Mouse (Mus musculus) intestine, embryonic 16.5 days (tissue): ENCODE data around the gene Tmem223. TPM values are rescaled to one million over a fixed set of nuclear protein-coding genes. Genes with fewer than 3 reads are reported as not detected.
"Not testable (repeated sequence)": the region's sequence is repeated elsewhere in the genome, so short reads cannot be mapped to it uniquely, and the experiment has no call there.

Experiments
- ATAC-seq: fragments of 200-750 bp; cut with Nextera tagmentation; 2 replicates; pipeline ENCODE4 v1.8.0; 2017; ENCODE audit warnings: moderate TSS enrichment, moderate library complexity
- H3K27ac ChIP-seq: fragments of 300-500 bp; sonication (generic); 2 replicates; pipeline ENCODE4 v1.5.1; 2014; ENCODE audit warnings: mild to moderate bottlenecking, low read length
- H3K27me3 ChIP-seq: fragments of 300-500 bp; sonication (generic); replicated peaks from 2 replicates; pipeline ENCODE4 v1.6.1; 2014; ENCODE audit warnings: low read length, control low read depth, mixed read lengths; ENCODE audit not compliant: control insufficient read depth, insufficient read depth
- H3K36me3 ChIP-seq: fragments of 300-500 bp; sonication (generic); 2 replicates; pipeline ENCODE4 v1.6.1; 2014; ENCODE audit warnings: low read length, control low read depth; ENCODE audit not compliant: control insufficient read depth, insufficient read depth
- H3K4me1 ChIP-seq: fragments of 300-500 bp; sonication (generic); 2 replicates; pipeline ENCODE4 v1.6.1; 2014; ENCODE audit warnings: low read length, control low read depth, mixed read lengths; ENCODE audit not compliant: control insufficient read depth, insufficient read depth
- H3K4me2 ChIP-seq: fragments of 300-500 bp; sonication (generic); 2 replicates; pipeline ENCODE4 v1.6.1; 2014; ENCODE audit warnings: low read depth, low read length, control low read depth
- H3K4me3 ChIP-seq: fragments of 300-500 bp; sonication (generic); 2 replicates; pipeline ENCODE4 v1.5.1; 2014; ENCODE audit warnings: mild to moderate bottlenecking, low read length
- H3K9ac ChIP-seq: fragments of 300-500 bp; sonication (generic); 2 replicates; pipeline ENCODE4 v1.6.1; 2014; ENCODE audit warnings: low read depth, low read length
- H3K9me3 ChIP-seq: fragments of 300-500 bp; sonication (generic); 2 replicates; pipeline ENCODE4 v1.6.1; 2016; ENCODE audit warnings: low read length, control low read depth; ENCODE audit not compliant: control insufficient read depth
- WGBS: fragments of 180-500 bp; shearing (Covaris S2); extraction: QIAGEN DNeasy Blood & Tissue Kit; methylation state at CpG from one replicate; pipeline ENCODE4 v1.1.7; 2014; 5-methylcytosine and 5-hydroxymethylcytosine counted together
- polyA plus RNA-seq: library from polyadenylated mRNA; unstranded; fragments of >200 nt; fragmentation: Nextera tagmentation; extraction: Ambion mirVana; gene quantifications from 2 replicates; pipeline ENCODE4 v1.2.1, GENCODE M21; 2015

Tmem223 gene
- polyA plus RNA-seq, 1 experiment from 2014 or later = 164 TPM

GRCm38 (mm10) chr19:8726609-8727390 lies 44.0 kb upstream of the Tmem223 start:
- 29% methylated on average over 3 of the region's 3 CpGs for WGBS

GRCm38 (mm10) chr19:8727495-8728114 lies 43.2 kb upstream of the Tmem223 start:
- Histone ChIP-seq H3K9ac (no peak overlapping the region), H3K9me3 (no peaks in the 10 kb centered on the region), H3K36me3 (peaks cover 3% of the 10 kb centered on the region; the same call in 1 of the 2 replicates), H3K27me3 (no peaks in the 10 kb centered on the region), H3K4me1 (peaks cover 9% of the 10 kb centered on the region; the same call in 1 of the 2 replicates), H3K27ac (no peak overlapping the region), H3K4me2 (no peak overlapping the region), H3K4me3 (no peak overlapping the region)
- 23% methylated on average over 5 of the region's 5 CpGs for WGBS
- no peak for ATAC-seq

More at GRCm38 (mm10) chr19:8726609-8727390, 44.0 kb upstream of the Tmem223 start:
- H3K4me2 ChIP-seq = no peak overlapping the region
- no peak overlapping the region for H3K4me3 ChIP-seq
- H3K36me3 ChIP-seq = peaks cover 3% of the 10 kb centered on the region; the same call in 1 of the 2 replicates
- H3K9me3 ChIP-seq = no peaks in the 10 kb centered on the region
- peak overlapping the region; percentile 30; the same call in 1 of the 2 replicates for H3K27ac ChIP-seq
- H3K4me1 ChIP-seq = peaks cover 9% of the 10 kb centered on the region; the same call in 1 of the 2 replicates
- no peak overlapping the region for H3K9ac ChIP-seq
- no peak for ATAC-seq
- no peaks in the 10 kb centered on the region for H3K27me3 ChIP-seq

GRCm38 (mm10) chr19:8728335-8729099 lies 42.3 kb upstream of the Tmem223 start:
- not testable (repeated sequence) for H3K27ac ChIP-seq, H3K4me3 ChIP-seq, ATAC-seq, H3K9ac ChIP-seq, H3K4me1 ChIP-seq, H3K36me3 ChIP-seq, H3K4me2 ChIP-seq, H3K27me3 ChIP-seq, H3K9me3 ChIP-seq
- WGBS = 45% methylated on average over 3 of the region's 3 CpGs

- Histone ChIP-seq H3K4me1 (peaks cover 4% of the 10 kb centered on the region), H3K4me2 (no peak overlapping the region), H3K36me3 (no peaks in the 10 kb centered on the region; the same call in 1 of the 2 replicates), H3K9ac (no peak overlapping the region), H3K4me3 (no peak overlapping the region), H3K27me3 (no peaks in the 10 kb centered on the region), H3K9me3 (no peaks in the 10 kb centered on the region), H3K27ac (no peak overlapping the region)
- 69% methylated on average over 3 of the region's 3 CpGs for WGBS
- no peak for ATAC-seq
Observed at GRCm38 (mm10) chr19:8734334-8734733, 36.5 kb upstream of the Tmem223 start.

GRCm38 (mm10) chr19:8735389-8736159 lies 35.2 kb upstream of the Tmem223 start, which contains the start of gene Wdr74:
TSS of gene Wdr74 (plus strand) at chr19:8735827.
- peak within 1 kb of the TSS; percentile 95 for H3K4me3 ChIP-seq
- H3K9me3 ChIP-seq = no peaks in the 10 kb centered on the region
- peak within 1 kb of the TSS; percentile 92 for H3K4me2 ChIP-seq
- H3K4me1 ChIP-seq = peaks cover 9% of the 10 kb centered on the region
- peaks cover 2% of the 10 kb centered on the region for H3K36me3 ChIP-seq
- no peaks in the 10 kb centered on the region for H3K27me3 ChIP-seq
- peak; percentile 95 for ATAC-seq
- under 1% methylated on average over 32 of the region's 32 CpGs for WGBS
- peak within 1 kb of the TSS; percentile 88 for H3K9ac ChIP-seq
- peak within 1 kb of the TSS; percentile 23; the same call in 1 of the 2 replicates for H3K27ac ChIP-seq

DNA sequence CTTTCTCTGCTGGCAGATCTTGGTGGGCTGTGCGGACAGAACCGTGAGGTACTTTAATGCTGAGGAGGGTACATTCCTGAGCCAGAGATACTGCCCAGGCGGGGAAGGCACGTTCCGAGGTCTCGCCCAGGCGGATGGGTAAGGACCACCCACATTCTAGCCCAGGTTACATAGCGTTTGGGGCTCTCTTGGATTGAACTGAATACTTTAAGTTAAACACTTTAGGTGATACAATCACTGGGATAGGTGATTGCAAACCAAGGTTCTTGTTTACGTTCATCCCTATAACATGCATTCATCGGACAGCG lies 34.7 kb upstream of the Tmem223 start:
- WGBS = 1% methylated on average over 11 of the region's 11 CpGs
- no peaks in the 10 kb centered on the region for H3K9me3 ChIP-seq
- peak overlapping the region; percentile 92 for H3K4me2 ChIP-seq
- H3K27ac ChIP-seq = peak overlapping the region; percentile 14; the same call in 1 of the 2 replicates
- peak overlapping the region; percentile 95 for H3K4me3 ChIP-seq
- ATAC-seq = peak; percentile 39; the same call in 1 of the 2 replicates
- H3K36me3 ChIP-seq = peaks cover 4% of the 10 kb centered on the region
- no peaks in the 10 kb centered on the region for H3K27me3 ChIP-seq
- H3K4me1 ChIP-seq = peaks cover 13% of the 10 kb centered on the region
- H3K9ac ChIP-seq = peak overlapping the region; percentile 88

GRCm38 (mm10) chr19:8738911-8739310 lies 31.9 kb upstream of the Tmem223 start:
- H3K9ac ChIP-seq = no peak overlapping the region
- no peak for ATAC-seq
- peaks cover 4% of the 10 kb centered on the region for H3K36me3 ChIP-seq
- H3K27ac ChIP-seq = no peak overlapping the region
- no peaks in the 10 kb centered on the region for H3K27me3 ChIP-seq
- H3K9me3 ChIP-seq = no peaks in the 10 kb centered on the region
- H3K4me2 ChIP-seq = no peak overlapping the region
- 93% methylated on average over 7 of the region's 7 CpGs for WGBS
- H3K4me1 ChIP-seq = peaks cover 20% of the 10 kb centered on the region
- H3K4me3 ChIP-seq = no peak overlapping the region

- 89% methylated on average over 6 of the region's 6 CpGs for WGBS
- H3K9me3 ChIP-seq = no peaks in the 10 kb centered on the region
- peaks cover 4% of the 10 kb centered on the region for H3K36me3 ChIP-seq
- H3K4me2 ChIP-seq = no peak overlapping the region
- no peak overlapping the region for H3K27ac ChIP-seq
- ATAC-seq = no peak
- H3K4me1 ChIP-seq = peaks cover 20% of the 10 kb centered on the region
- H3K27me3 ChIP-seq = no peaks in the 10 kb centered on the region
- no peak overlapping the region for H3K4me3 ChIP-seq
- H3K9ac ChIP-seq = no peak overlapping the region
Observed at GRCm38 (mm10) chr19:8739646-8740045, 31.1 kb upstream of the Tmem223 start.
